Mouse (Mus musculus): ENCODE data around the gene Fam181a. TPM values are rescaled to one million over a fixed set of nuclear protein-coding genes. Genes with fewer than 3 reads are reported as not detected.

The Fam181a gene
- total RNA-seq, 4 experiments from 2014 or later, result not detected

- no peak for DNase-seq
Measured at GRCm38 (mm10) chr12:103315831-103316545, 5.2 kb downstream of the Fam181a start.

- no peak for DNase-seq
Measured at GRCm38 (mm10) chr12:103322801-103323200, 12.0 kb downstream of the Fam181a start.

- DNase-seq, result peak; percentile 82
Measured at GRCm38 (mm10) chr12:103325156-103325857, 14.5 kb downstream of the Fam181a start.

- no peak for DNase-seq
Measured at GRCm38 (mm10) chr12:103326569-103326968, 15.8 kb downstream of the Fam181a start.

- DNase-seq, result no peak
Measured at GRCm38 (mm10) chr12:103327107-103327506, 16.3 kb downstream of the Fam181a start.

- no peak for DNase-seq
Measured at GRCm38 (mm10) chr12:103328448-103329191, 17.8 kb downstream of the Fam181a start.

- DNase-seq, result no peak
Measured at GRCm38 (mm10) chr12:103331491-103331890, 20.7 kb downstream of the Fam181a start.

- DNase-seq, result no peak
Measured at GRCm38 (mm10) chr12:103332879-103333278, 22.1 kb downstream of the Fam181a start.

- no peak for DNase-seq
Measured at GRCm38 (mm10) chr12:103333426-103333825, 22.7 kb downstream of the Fam181a start.

GRCm38 (mm10) chr12:103336766-103337165, 26.0 kb downstream of the Fam181a start:
- DNase-seq, result no peak

- no peak for DNase-seq
Measured at GRCm38 (mm10) chr12:103338162-103338798, 27.5 kb downstream of the Fam181a start.

GRCm38 (mm10) chr12:103341212-103341611, 30.4 kb downstream of the Fam181a start:
- DNase-seq, result no peak

GRCm38 (mm10) chr12:103343456-103343855, 32.7 kb downstream of the Fam181a start:
- no peak for DNase-seq

- peak; percentile 50 for DNase-seq
Measured at GRCm38 (mm10) chr12:103344934-103345333, 34.2 kb downstream of the Fam181a start.

GRCm38 (mm10) chr12:103346945-103347344, 36.2 kb downstream of the Fam181a start:
- DNase-seq, result no peak

GRCm38 (mm10) chr12:103347406-103347805, 36.6 kb downstream of the Fam181a start:
- DNase-seq, result no peak

GRCm38 (mm10) chr12:103348506-103348905, 37.7 kb downstream of the Fam181a start:
- DNase-seq, result peak; percentile 60

GRCm38 (mm10) chr12:103352735-103353134, 42.0 kb downstream of the Fam181a start:
- no peak for DNase-seq

GRCm38 (mm10) chr12:103353538-103353937, 42.8 kb downstream of the Fam181a start:
- DNase-seq, result peak; percentile 82

- DNase-seq, result no peak
Measured at GRCm38 (mm10) chr12:103355746-103356414, 45.1 kb downstream of the Fam181a start, which contains the start of gene Asb2. TSS of gene Asb2 (minus strand) at chr12:103356001.

GRCm38 (mm10) chr12:103356415-103356748, 45.6 kb downstream of the Fam181a start:
- DNase-seq, result no peak

- DNase-seq, result no peak
Measured at GRCm38 (mm10) chr12:103358216-103358615, 47.4 kb downstream of the Fam181a start.
